In genomic region chr12:55846741-55847140, GRCm38 (mm10) we compare ENCODE assay signal across 8 mouse cellular contexts. TPM values are rescaled to one million over a fixed set of nuclear protein-coding genes. Genes with fewer than 3 reads are reported as not detected.
DNase-seq lines count a peak whose midpoint lies in the region; ATAC-seq and TF ChIP-seq lines count a peak whose summit lies in the region.

No protein-coding gene starts in this region.

- no peak overlapping the region for H3K27ac ChIP-seq in hindbrain, embryonic 14.5 days
- no peak overlapping the region for H3K27ac ChIP-seq in hindbrain, embryonic 16.5 days (ENCODE audit: low read depth, low read length)
- H3K27ac ChIP-seq in MEL (ENCODE audit: control insufficient read depth, low read depth, low read length) = no peak overlapping the region

- no peaks in the 10 kb centered on the region for H3K27me3 ChIP-seq in hindbrain, embryonic 14.5 days (ENCODE audit: control insufficient read depth, insufficient read depth, low read length)
- no peaks in the 10 kb centered on the region for H3K27me3 ChIP-seq in hindbrain, embryonic 16.5 days (replicated peaks; ENCODE audit: control insufficient read depth, insufficient read depth, low read length)
- no peaks in the 10 kb centered on the region for H3K27me3 ChIP-seq in MEL (ENCODE audit: control insufficient read depth in 1 of 2, insufficient read depth in 2 of 2, low read length in 2 of 2)
- H3K27me3 ChIP-seq in splenic B cell, adult 2 months (ENCODE audit: control insufficient read depth, insufficient read depth, low read length, poor library complexity, severe bottlenecking) = no peaks in the 10 kb centered on the region

- H3K79me2 ChIP-seq in MEL (ENCODE audit: control insufficient read depth, insufficient read depth, low read length, poor library complexity) = no peaks in the 10 kb centered on the region

- no peak for ATAC-seq in hindbrain, embryonic 14.5 days (ENCODE audit: low FRiP score)
- ATAC-seq in hindbrain, embryonic 16.5 days = no peak
- ATAC-seq in granulocyte monocyte progenitor cell, adult 5-6 weeks (replicated peaks; ENCODE audit: poor library complexity, severe bottlenecking) = peak; percentile 72

- H3K36me3 ChIP-seq in hindbrain, embryonic 14.5 days (replicated peaks; ENCODE audit: control insufficient read depth, insufficient read depth) = peaks cover 55% of the 10 kb centered on the region
- H3K36me3 ChIP-seq in hindbrain, embryonic 16.5 days (ENCODE audit: control insufficient read depth, insufficient read depth, low read length) = peaks cover 16% of the 10 kb centered on the region
- H3K36me3 ChIP-seq in MEL (ENCODE audit: control insufficient read depth in 1 of 2, insufficient read depth in 2 of 2, low read length in 2 of 2) = peaks cover 8% of the 10 kb centered on the region in 2 experiments
- peaks cover 6% of the 10 kb centered on the region; the same call in 1 of the 2 replicates for H3K36me3 ChIP-seq in splenic B cell, adult 2 months (ENCODE audit: control insufficient read depth, insufficient read depth, low read length, poor library complexity, severe bottlenecking)

- peak; percentile 44 for DNase-seq in hindbrain, embryonic 14.5 days (ENCODE audit: low spot score)
- DNase-seq in A20 (ENCODE audit: low read depth, low spot score) (peak; percentile 73), MEL (ENCODE audit: low read depth, low spot score) (peak; percentile 63)
- peak; percentile 69 for DNase-seq in splenic B cell, adult 2 months (ENCODE audit: low read depth, low spot score)
- no peak for DNase-seq in adrenal gland, postnatal 4 days (ENCODE audit: low spot score in 2 of 2)
- DNase-seq in cerebellum, adult 9-10 months = no peak

- peaks cover 5% of the 10 kb centered on the region; the same call in 1 of the 2 replicates for H3K9me3 ChIP-seq in hindbrain, embryonic 14.5 days (ENCODE audit: control insufficient read depth, low read length)
- H3K9me3 ChIP-seq in hindbrain, embryonic 16.5 days (ENCODE audit: control insufficient read depth, low read length) = 0 out of 2 replicates have a peak, but pooled peaks cover 2% of the 10 kb centered on the region
- no peaks in the 10 kb centered on the region for H3K9me3 ChIP-seq in MEL (replicated peaks; ENCODE audit: insufficient read depth, low read length)

- TF ChIP-seq POLR2A in MEL (IDR thresholded peaks at IDR 0.05; ENCODE audit: control insufficient read depth in 1 of 2, insufficient read depth in 1 of 2, low read depth in 1 of 2, low read length in 2 of 2, poor library complexity in 1 of 2) = no peak

- H3K4me3 ChIP-seq in hindbrain, embryonic 14.5 days (replicated peaks; ENCODE audit: low read length) = no peak overlapping the region
- H3K4me3 ChIP-seq in hindbrain, embryonic 16.5 days (ENCODE audit: low read length) = no peak overlapping the region
- no peak overlapping the region for H3K4me3 ChIP-seq in MEL (ENCODE audit: control insufficient read depth in 1 of 2, insufficient read depth in 1 of 2, low read depth in 2 of 2, low read length in 2 of 2)

- H3K4me1 ChIP-seq in hindbrain, embryonic 14.5 days (replicated peaks; ENCODE audit: control insufficient read depth, insufficient read depth, low read length) = no peaks in the 10 kb centered on the region
- no peaks in the 10 kb centered on the region for H3K4me1 ChIP-seq in hindbrain, embryonic 16.5 days (ENCODE audit: control insufficient read depth, insufficient read depth, low read depth, low read length)
- H3K4me1 ChIP-seq in MEL (ENCODE audit: control insufficient read depth in 1 of 2, insufficient read depth in 2 of 2, low read length in 2 of 2) = peaks cover 0 to 11% of the 10 kb centered on the region in 2 experiments; a peak in 3 of 4 replicates

- TF ChIP-seq EP300 in MEL (IDR thresholded peaks at IDR 0.05; ENCODE audit: low read depth in 1 of 2, low read length in 2 of 2) = no peak

- peak; percentile 38 to 65 (median 56); a peak in 5 of 6 replicates for TF ChIP-seq CTCF in MEL (IDR thresholded peaks at IDR 0.05 in 2 of 3, conservative IDR thresholded peaks at IDR 0.05 in 1 of 3; ENCODE audit: control insufficient read depth in 1 of 3, insufficient read depth in 1 of 3, low read depth in 2 of 3, low read length in 3 of 3, poor library complexity in 1 of 3, severe bottlenecking in 1 of 3)

- TF ChIP-seq RAD21 in MEL (IDR thresholded peaks at IDR 0.05; ENCODE audit: low read depth, low read length) = peak; percentile 38

- WGBS in hindbrain, embryonic 14.5 days = 73% methylated on average over 1 of the region's 1 CpGs
- 65% methylated on average over 1 of the region's 1 CpGs for WGBS in hindbrain, embryonic 16.5 days

- H3K4me2 ChIP-seq in hindbrain, embryonic 14.5 days (replicated peaks) = no peak overlapping the region
- H3K4me2 ChIP-seq in hindbrain, embryonic 16.5 days (ENCODE audit: low read length) = no peak overlapping the region

- H3K9ac ChIP-seq in hindbrain, embryonic 14.5 days = no peak overlapping the region
- no peak overlapping the region for H3K9ac ChIP-seq in hindbrain, embryonic 16.5 days (ENCODE audit: low read depth, low read length)
- no peak overlapping the region for H3K9ac ChIP-seq in MEL (ENCODE audit: control insufficient read depth, low read depth, low read length, poor library complexity, severe bottlenecking)

TF ChIP-seq in MEL, 35 proteins besides CTCF, POLR2A, EP300 and RAD21:
- TF ChIP-seq TBP (IDR thresholded peaks at IDR 0.05; ENCODE audit: low read depth, low read length) = no peak
- no peak for TF ChIP-seq NELFE (IDR thresholded peaks at IDR 0.05; ENCODE audit: low read depth, low read length)
- peak; percentile 46; the same call in 1 of the 2 replicates for TF ChIP-seq SMC3 (IDR thresholded peaks at IDR 0.05; ENCODE audit: low read depth, low read length)

RNA-seq across cellular contexts. Expression of gene Brms1l, which starts 10.6 kb away (rescaled TPM):
- polyA plus RNA-seq in hindbrain, embryonic 14.5 days (2014; fragmentation: Nextera tagmentation; extraction: Ambion mirVana) = 42.0 and 46.8 TPM in 2 replicates
- polyA plus RNA-seq in hindbrain, embryonic 16.5 days (2015; fragmentation: Nextera tagmentation; extraction: Ambion mirVana) = 50.8 and 54.8 TPM in 2 replicates
- total RNA-seq in MEL (2012; rRNA removed) = 17.4 and 17.5 TPM in 2 replicates
- 10 to 100 TPM in 1 of 2 experiments, not detected in 1; 33.5 TPM for polyA plus RNA-seq in MEL (2012; ENCODE audit: insufficient read depth in 1 of 2, insufficient read length in 2 of 2, low read depth in 1 of 2, low replicate concordance in 2 of 2, missing spikeins in 1 of 2)
- total RNA-seq in granulocyte monocyte progenitor cell, adult 5-6 weeks (2014; fragmentation: Nextera tagmentation) = 13.6 and 23.3 TPM in 2 replicates
- 12.3 and 13.3 TPM in 2 replicates for total RNA-seq in granulocyte monocyte progenitor cell, adult 5-6 weeks (2017)
- total RNA-seq in adrenal gland, postnatal 4 days (2021) = 10 to 100 TPM; 43.9 to 44.7 TPM

RNA-seq across cellular contexts. Expression of gene Ralgapa1, which starts 25.8 kb away (rescaled TPM):
- polyA plus RNA-seq in hindbrain, embryonic 14.5 days (2014; fragmentation: Nextera tagmentation; extraction: Ambion mirVana) = 36.1 and 36.4 TPM in 2 replicates
- 21.1 and 22.0 TPM in 2 replicates for polyA plus RNA-seq in hindbrain, embryonic 16.5 days (2015; fragmentation: Nextera tagmentation; extraction: Ambion mirVana)
- 14.1 and 17.8 TPM in 2 replicates for total RNA-seq in MEL (2012; rRNA removed)
- polyA plus RNA-seq in MEL (2012; ENCODE audit: insufficient read depth in 1 of 2, insufficient read length in 2 of 2, low read depth in 1 of 2, low replicate concordance in 2 of 2, missing spikeins in 1 of 2) = 100 to 1,000 TPM in 1 of 2 experiments, 10 to 100 TPM in 1; 29.7 to 111 TPM
- total RNA-seq in granulocyte monocyte progenitor cell, adult 5-6 weeks (2014; fragmentation: Nextera tagmentation) = 34.2 and 49.7 TPM in 2 replicates
- total RNA-seq in granulocyte monocyte progenitor cell, adult 5-6 weeks (2017) = 30.9 and 36.7 TPM in 2 replicates
- total RNA-seq in adrenal gland, postnatal 4 days (2021) = 10 to 100 TPM; 70.5 to 76.7 TPM

Comparison
In these comparisons a context has a peak if more than half of its experiments do, and no peak if none do; other contexts are left out.
1. DNase-seq: peak in hindbrain, embryonic 14.5 days (single experiment), A20 (single experiment), MEL (single experiment) and splenic B cell, adult 2 months (single experiment); none in adrenal gland, postnatal 4 days (0 of 2) and cerebellum, adult 9-10 months (single experiment).